9 mouse cellular contexts compared by ENCODE assay signal in genomic region chr9:29943209-29944070, GRCm38 (mm10). TPM values are rescaled to one million over a fixed set of nuclear protein-coding genes. Genes with fewer than 3 reads are reported as not detected.
DNase-seq lines count a peak whose midpoint lies in the region; ATAC-seq lines count a peak whose summit lies in the region.
"Had no signal": no experiment of that assay in that cellular context is flagged by ENCODE, and none has a peak within 500 bp of the region (broad histone marks: within the 10 kb centered on the region; RNA-seq: fewer than 3 reads in every experiment).

No protein-coding gene starts in this region.

- H3K9ac ChIP-seq in neural tube, embryonic 12.5 days: no peak overlapping the region
- no peak overlapping the region for H3K9ac ChIP-seq in intestine, embryonic 16.5 days (ENCODE audit: low read depth, low read length)
- H3K9ac ChIP-seq in stomach, embryonic 15.5 days: no peak overlapping the region

- H3K27me3 ChIP-seq in neural tube, embryonic 12.5 days (replicated peaks): no peaks in the 10 kb centered on the region
- H3K27me3 ChIP-seq in intestine, embryonic 16.5 days (replicated peaks; ENCODE audit: control insufficient read depth, insufficient read depth, low read length): no peaks in the 10 kb centered on the region
- no peaks in the 10 kb centered on the region for H3K27me3 ChIP-seq in stomach, embryonic 15.5 days (replicated peaks)

- H3K27ac ChIP-seq in neural tube, embryonic 12.5 days: no peak overlapping the region
- H3K27ac ChIP-seq in intestine, embryonic 16.5 days (ENCODE audit: low read length): no peak overlapping the region
- H3K27ac ChIP-seq in stomach, embryonic 15.5 days: no peak overlapping the region

- intact Hi-C loops in heart, postnatal 25 days (cut with DNase I): no loop called here

- no peak for ATAC-seq in neural tube, embryonic 12.5 days (ENCODE audit: low FRiP score, low read depth)
- ATAC-seq in intestine, embryonic 16.5 days: 0 out of 2 replicates have a peak, but pooled peaks have one; percentile 56
- no peak for ATAC-seq in stomach, embryonic 15.5 days (ENCODE audit: insufficient read depth, low FRiP score, low read depth)

- peak overlapping the region; percentile 13; the same call in 1 of the 2 replicates for H3K4me2 ChIP-seq in neural tube, embryonic 12.5 days (replicated peaks)
- H3K4me2 ChIP-seq in intestine, embryonic 16.5 days (ENCODE audit: low read depth, low read length): peak overlapping the region; percentile 43
- peak overlapping the region; percentile 36 for H3K4me2 ChIP-seq in stomach, embryonic 15.5 days

- no peaks in the 10 kb centered on the region for H3K4me1 ChIP-seq in neural tube, embryonic 12.5 days
- no peaks in the 10 kb centered on the region for H3K4me1 ChIP-seq in intestine, embryonic 16.5 days (ENCODE audit: control insufficient read depth, insufficient read depth, low read length)
- H3K4me1 ChIP-seq in stomach, embryonic 15.5 days: 0 out of 2 replicates have a peak, but pooled peaks cover 2% of the 10 kb centered on the region

- WGBS in neural tube, embryonic 12.5 days: 38% methylated on average over 20 of the region's 20 CpGs
- WGBS in intestine, embryonic 16.5 days: 22% methylated on average over 20 of the region's 20 CpGs
- WGBS in stomach, embryonic 15.5 days: 20% methylated on average over 20 of the region's 20 CpGs

- DNase-seq in heart, adult 11 months: peak; percentile 85
- DNase-seq in heart, postnatal 25 days (ENCODE audit: low spot score): no peak
- DNase-seq in neural tube, embryonic 10.5 days (ENCODE audit: extremely low spot score, low spot score): no peak
- DNase-seq in cerebellum, postnatal 14 days: no peak
- no peak for DNase-seq in MN1 (ENCODE audit: low spot score)

- H3K9me3 ChIP-seq in neural tube, embryonic 12.5 days: no peaks in the 10 kb centered on the region
- H3K9me3 ChIP-seq in intestine, embryonic 16.5 days (ENCODE audit: control insufficient read depth, low read length): no peaks in the 10 kb centered on the region
- H3K9me3 ChIP-seq in stomach, embryonic 15.5 days: no peaks in the 10 kb centered on the region

- no peaks in the 10 kb centered on the region for H3K36me3 ChIP-seq in neural tube, embryonic 12.5 days
- no peaks in the 10 kb centered on the region for H3K36me3 ChIP-seq in intestine, embryonic 16.5 days (ENCODE audit: control insufficient read depth, insufficient read depth, low read length)
- H3K36me3 ChIP-seq in stomach, embryonic 15.5 days: no peaks in the 10 kb centered on the region

- H3K4me3 ChIP-seq in neural tube, embryonic 12.5 days: no peak overlapping the region
- H3K4me3 ChIP-seq in intestine, embryonic 16.5 days (ENCODE audit: low read length): peak overlapping the region; percentile 15
- H3K4me3 ChIP-seq in stomach, embryonic 15.5 days (replicated peaks): 0 out of 2 replicates have a peak overlapping the region, but pooled peaks have one; percentile 3

RNA-seq across cellular contexts. Expression of gene Ntm, which starts 19.5 kb away (rescaled TPM):
- 1 to 10 TPM; 2.2 to 2.7 TPM for total RNA-seq in heart, postnatal 25 days (2021)
- 68.6 and 73.3 TPM in 2 replicates for polyA plus RNA-seq in neural tube, embryonic 12.5 days (2016; fragmentation: Nextera tagmentation; extraction: Ambion mirVana)
- 4.6 and 5.5 TPM in 2 replicates for polyA plus RNA-seq in intestine, embryonic 16.5 days (2015; fragmentation: Nextera tagmentation; extraction: Ambion mirVana)
- polyA plus RNA-seq in stomach, embryonic 15.5 days (2015; fragmentation: Nextera tagmentation; extraction: Ambion mirVana): 14.5 and 16.9 TPM in 2 replicates
- polyA plus RNA-seq: C2C12 had no signal
